Mouse (Mus musculus) liver, adult 2 months (tissue): ENCODE data around the gene Babam1.

Source experiments
- CTCF ChIP-seq: fragments of 200-500 bp; IDR thresholded peaks from 2 replicates; pipeline ENCODE4 v1.5.1; 2011; ENCODE audit warnings: low read depth, low read length, control low read depth
- POLR2A ChIP-seq: fragments of 200-500 bp; IDR thresholded peaks from 2 replicates; pipeline ENCODE4 v1.6.1; 2011; ENCODE audit warnings: low read length, control low read depth; ENCODE audit not compliant: insufficient read depth; ENCODE audit errors: extremely low read depth

GRCm38 (mm10) chr8:71451777-71452176, 55.1 kb downstream of the Babam1 start:
- no peak for TF ChIP-seq CTCF
- TF ChIP-seq POLR2A = no peak
